Mouse (Mus musculus) myocyte (in vitro differentiated cells): ENCODE results near the gene Smtnl1. TPM values are rescaled to one million over a fixed set of nuclear protein-coding genes. Genes with fewer than 3 reads are reported as not detected.
A peak's percentile ranks its signal among the peaks of the same experiment; 100 is the strongest.

Experiments used
- H3K27me3 ChIP-seq: one replicate; pipeline ENCODE4 v1.6.1; 2011; ENCODE audit not compliant: control insufficient read depth, insufficient read depth, insufficient read length
- H3K36me3 ChIP-seq: one replicate; pipeline ENCODE4 v1.6.1; 2011; ENCODE audit not compliant: control insufficient read depth, insufficient read depth
- H3K4me2 ChIP-seq: one replicate; pipeline ENCODE4 v1.6.1; 2011; ENCODE audit warnings: low read depth, control low read depth
- H3K4me3 ChIP-seq: one replicate; pipeline ENCODE4 v1.5.1; 2011; ENCODE audit warnings: mild to moderate bottlenecking, control low read depth, moderate library complexity
- H3K79me2 ChIP-seq: one replicate; pipeline ENCODE4 v1.6.1; 2011; ENCODE audit not compliant: control insufficient read depth, insufficient read depth
- H3ac ChIP-seq: one replicate; pipeline ENCODE4 v1.6.1; 2011; ENCODE audit not compliant: control insufficient read depth, insufficient read length
- CEBPB ChIP-seq: IDR thresholded peaks from 2 replicates; pipeline ENCODE4 v1.6.1; 2011; ENCODE audit warnings: mild to moderate bottlenecking, moderate library complexity; ENCODE audit not compliant: poor library complexity, insufficient read depth, severe bottlenecking
- E2F4 ChIP-seq: IDR thresholded peaks from one replicate; pipeline ENCODE4 v1.6.1; 2011; ENCODE audit warnings: mild to moderate bottlenecking, control low read depth, moderate library complexity; ENCODE audit not compliant: insufficient read depth
- MAX ChIP-seq: IDR thresholded peaks from one replicate; pipeline ENCODE4 v1.6.1; 2011; ENCODE audit warnings: low read depth, mild to moderate bottlenecking, control low read depth
- MYOD1 ChIP-seq, 3 experiments: IDR thresholded peaks; one replicate each; pipeline ENCODE4 v1.6.1; 2011; ENCODE audit warnings: control low read depth in 2 of 3, low read depth in 2 of 3, mild to moderate bottlenecking in 2 of 3, moderate library complexity in 1 of 3; ENCODE audit not compliant: insufficient read length in 2 of 3, control insufficient read depth in 1 of 3
- MYOG ChIP-seq, 3 experiments: IDR thresholded peaks; one replicate each; pipeline ENCODE4 v1.6.1; 2011; ENCODE audit warnings: control low read depth in 2 of 3, low read depth in 2 of 3, mild to moderate bottlenecking in 2 of 3; ENCODE audit not compliant: insufficient read length in 2 of 3, control insufficient read depth in 1 of 3, insufficient read depth in 1 of 3
- POLR2A ChIP-seq: IDR thresholded peaks from one replicate; pipeline ENCODE4 v1.6.1; 2011; ENCODE audit warnings: low read depth, mild to moderate bottlenecking, control low read depth, moderate library complexity; ENCODE audit not compliant: insufficient read length
- POLR2AphosphoS2 ChIP-seq: IDR thresholded peaks from one replicate; pipeline ENCODE4 v1.6.1; 2011; ENCODE audit warnings: low read depth, control low read depth; ENCODE audit not compliant: insufficient read length
- REST ChIP-seq: IDR thresholded peaks from one replicate; pipeline ENCODE4 v1.6.1; 2011; ENCODE audit warnings: mild to moderate bottlenecking, control low read depth, moderate library complexity; ENCODE audit not compliant: insufficient read depth, insufficient read length
- SRF ChIP-seq: IDR thresholded peaks from one replicate; pipeline ENCODE4 v1.6.1; 2011; ENCODE audit warnings: low read depth; ENCODE audit not compliant: control insufficient read depth, insufficient read length
- TCF12 ChIP-seq: IDR thresholded peaks from one replicate; pipeline ENCODE4 v1.6.1; 2011; ENCODE audit warnings: mild to moderate bottlenecking, control low read depth; ENCODE audit not compliant: poor library complexity, insufficient read depth, severe bottlenecking
- TCF3 ChIP-seq: IDR thresholded peaks from one replicate; pipeline ENCODE4 v1.6.1; 2011; ENCODE audit warnings: low read depth, control low read depth; ENCODE audit not compliant: insufficient read length
- USF1 ChIP-seq: IDR thresholded peaks from one replicate; pipeline ENCODE4 v1.6.1; 2011; ENCODE audit warnings: low read depth, mild to moderate bottlenecking, control low read depth, moderate library complexity
- polyA plus RNA-seq: library from polyadenylated mRNA; unstranded; fragments of >200 nt; fragmentation: generic; extraction: Trizol; gene quantifications from one replicate; pipeline ENCODE4 v1.2.1, GENCODE M21; 2012; ENCODE audit warnings: missing spikeins

Smtnl1 gene
- polyA plus RNA-seq, 1 experiment = 0.85 TPM

GRCm38 (mm10) chr2:84862231-84862630 is 39.8 kb upstream of the Smtnl1 start:
- TF ChIP-seq CEBPB (no peak), USF1 (no peak), E2F4 (no peak), TCF12 (no peak), TCF3 (no peak), SRF (no peak), MYOD1 (IDR thresholded peaks at IDR 0.05; ENCODE audit: control insufficient read depth in 1 of 3, insufficient read length in 2 of 3, low read depth in 2 of 3) (no peak), POLR2A (no peak), POLR2AphosphoS2 (no peak), MYOG (IDR thresholded peaks at IDR 0.05; ENCODE audit: control insufficient read depth in 1 of 3, insufficient read depth in 1 of 3, insufficient read length in 2 of 3, low read depth in 2 of 3) (no peak), MAX (no peak), REST (no peak)
- Histone ChIP-seq H3K4me2 (no peak overlapping the region), H3K36me3 (no peaks in the 10 kb centered on the region), H3K27me3 (peaks cover 13% of the 10 kb centered on the region), H3K4me3 (no peak overlapping the region), H3ac (no peak overlapping the region), H3K79me2 (no peaks in the 10 kb centered on the region)

- Histone ChIP-seq H3K27me3 (peaks cover 10% of the 10 kb centered on the region), H3K4me2 (no peak overlapping the region), H3K79me2 (no peaks in the 10 kb centered on the region), H3ac (no peak overlapping the region), H3K36me3 (no peaks in the 10 kb centered on the region), H3K4me3 (no peak overlapping the region)
- no peak for TF ChIP-seq MYOD1 (IDR thresholded peaks at IDR 0.05; ENCODE audit: control insufficient read depth in 1 of 3, insufficient read length in 2 of 3, low read depth in 2 of 3)
- no peak for TF ChIP-seq POLR2AphosphoS2
- no peak for TF ChIP-seq TCF3
- TF ChIP-seq SRF = no peak
- no peak for TF ChIP-seq E2F4
Observed at GRCm38 (mm10) chr2:84861430-84861829, 39.0 kb upstream of the Smtnl1 start.

- H3K4me3 ChIP-seq = no peak overlapping the region
- H3K27me3 ChIP-seq = no peaks in the 10 kb centered on the region
- H3K4me2 ChIP-seq = peak overlapping the region; percentile 40
- no peak overlapping the region for H3ac ChIP-seq
- no peaks in the 10 kb centered on the region for H3K79me2 ChIP-seq
- H3K36me3 ChIP-seq = no peaks in the 10 kb centered on the region
- TF ChIP-seq USF1 (peak; percentile 63), TCF3 (no peak), CEBPB (0 out of 2 replicates have a peak, but pooled peaks have one; percentile 19)
Observed at GRCm38 (mm10) chr2:84859991-84860780, 37.7 kb upstream of the Smtnl1 start.

- TF ChIP-seq SRF (no peak), USF1 (no peak), TCF12 (no peak), MAX (no peak), CEBPB (no peak), MYOD1 (IDR thresholded peaks at IDR 0.05; ENCODE audit: control insufficient read depth in 1 of 3, insufficient read length in 2 of 3, low read depth in 2 of 3) (no peak), POLR2AphosphoS2 (no peak), E2F4 (no peak)
- H3K36me3 ChIP-seq = no peaks in the 10 kb centered on the region
- no peaks in the 10 kb centered on the region for H3K27me3 ChIP-seq
- H3K4me3 ChIP-seq = no peak overlapping the region
- no peaks in the 10 kb centered on the region for H3K79me2 ChIP-seq
- no peak overlapping the region for H3K4me2 ChIP-seq
- no peak overlapping the region for H3ac ChIP-seq
Observed at GRCm38 (mm10) chr2:84858551-84858950, 36.1 kb upstream of the Smtnl1 start.

GRCm38 (mm10) chr2:84855732-84856131 is 33.3 kb upstream of the Smtnl1 start:
- Histone ChIP-seq H3K4me3 (no peak overlapping the region), H3K79me2 (no peaks in the 10 kb centered on the region), H3K4me2 (no peak overlapping the region), H3K27me3 (no peaks in the 10 kb centered on the region), H3ac (no peak overlapping the region), H3K36me3 (no peaks in the 10 kb centered on the region)
- TF ChIP-seq USF1 = no peak
- no peak for TF ChIP-seq MAX
- TF ChIP-seq TCF12 = no peak
- TF ChIP-seq REST = no peak
- no peak for TF ChIP-seq E2F4
